ENCODE assay signal across 26 mouse cellular contexts in genomic region chr3:52650071-52650470, GRCm38 (mm10).
"Had no signal": no experiment of that assay in that cellular context is flagged by ENCODE, and none has a peak within 500 bp of the region (broad histone marks: within the 10 kb centered on the region; RNA-seq: fewer than 3 reads in every experiment).

No protein-coding gene starts in this region.

- DNase-seq: gastrocnemius, adult 2 months; gastrocnemius, postnatal 10 days; gastrocnemius, postnatal 25 days; heart, adult 18-20 months; heart, postnatal 10 days; heart, postnatal 4 days; kidney, adult 11 months; kidney, adult 2 months; kidney, adult 9 months; kidney, postnatal 14 days; kidney, postnatal 36 days; layer of hippocampus, adult 9-11 months; layer of hippocampus, postnatal 36 days; left cerebral cortex, postnatal 4 days had no signal

- H3K27me3 ChIP-seq: intestine, embryonic 15.5 days; limb, embryonic 13.5 days had no signal

- H3K9ac ChIP-seq: heart, embryonic 12.5 days; hindbrain, embryonic 12.5 days; hindbrain, embryonic 14.5 days; intestine, embryonic 15.5 days; kidney, embryonic 15.5 days; limb, embryonic 13.5 days; limb, embryonic 15.5 days had no signal

- H3K4me1 ChIP-seq: intestine, embryonic 15.5 days had no signal

- H3K27ac ChIP-seq: gastrocnemius, adult 2 months; heart, embryonic 10.5 days; hindbrain, embryonic 10.5 days; hindbrain, embryonic 12.5 days; hindbrain, embryonic 14.5 days; intestine, embryonic 15.5 days; kidney, embryonic 15.5 days; kidney, postnatal 0 days; limb, embryonic 13.5 days; limb, embryonic 15.5 days had no signal

- ATAC-seq: hindbrain, embryonic 16.5 days; inflammation-experienced regulatory T-cells, adult 6 months; intestine, embryonic 15.5 days had no signal

- H3K4me3 ChIP-seq: gastrocnemius, adult 2 months; heart, embryonic 10.5 days; heart, embryonic 12.5 days; hindbrain, embryonic 10.5 days; hindbrain, embryonic 12.5 days; intestine, embryonic 15.5 days; kidney, embryonic 15.5 days; limb, embryonic 13.5 days; limb, embryonic 15.5 days had no signal

- H3K4me2 ChIP-seq: heart, embryonic 12.5 days; hindbrain, embryonic 12.5 days; hindbrain, embryonic 14.5 days; intestine, embryonic 15.5 days; kidney, embryonic 15.5 days; limb, embryonic 13.5 days; limb, embryonic 15.5 days had no signal

- H3K36me3 ChIP-seq: heart, embryonic 10.5 days; heart, embryonic 12.5 days; hindbrain, embryonic 10.5 days; hindbrain, embryonic 12.5 days; intestine, embryonic 15.5 days; kidney, embryonic 15.5 days; limb, embryonic 13.5 days; limb, embryonic 15.5 days had no signal

- H3K9me3 ChIP-seq: heart, embryonic 10.5 days; heart, embryonic 12.5 days; hindbrain, embryonic 10.5 days; hindbrain, embryonic 12.5 days; intestine, embryonic 15.5 days; kidney, embryonic 15.5 days; limb, embryonic 13.5 days; limb, embryonic 15.5 days had no signal
